Mouse (Mus musculus): ENCODE results near the gene Gm8994. TPM values are rescaled to one million over a fixed set of nuclear protein-coding genes. Genes with fewer than 3 reads are reported as not detected.

Gm8994 gene
- polyA plus RNA-seq, 1 experiment from 2014 or later = not detected

DNA sequence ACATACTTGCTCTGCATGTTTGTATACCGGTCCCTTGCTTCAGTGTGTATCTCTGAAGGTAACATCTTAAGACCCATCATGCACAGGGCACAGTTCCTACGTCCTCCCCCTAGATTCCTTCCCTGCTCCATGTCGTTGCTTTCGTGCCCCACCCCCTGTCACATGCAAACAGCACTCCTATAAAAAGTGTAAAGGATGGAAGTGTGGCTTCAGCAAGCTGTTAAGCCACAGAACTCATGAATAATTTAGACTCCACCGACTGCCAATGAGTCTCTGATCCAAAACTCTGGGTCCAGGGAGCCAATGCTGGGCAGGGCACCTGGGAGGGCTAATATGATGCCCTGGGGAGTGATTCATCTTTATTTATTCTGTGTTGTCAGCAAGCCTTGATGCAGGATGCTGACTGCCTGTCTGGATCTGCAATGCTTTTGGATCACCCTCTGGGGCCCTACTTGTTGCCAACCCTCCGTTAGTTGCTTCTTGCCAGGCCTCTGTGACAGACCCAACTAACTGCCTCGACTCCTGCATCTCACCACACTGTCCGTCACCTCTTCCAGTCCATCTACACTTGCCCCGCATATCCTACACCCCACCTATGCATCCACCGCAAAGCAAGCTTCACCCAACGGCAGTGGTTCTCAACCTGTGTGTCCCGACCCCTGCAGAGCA, 37.2 kb downstream of the Gm8994 start:
- no peak overlapping the region for H3K4me3 ChIP-seq
- no peak for ATAC-seq (ENCODE audit: low FRiP score)
- no peaks in the 10 kb centered on the region for H3K27me3 ChIP-seq
- H3K27ac ChIP-seq = no peak overlapping the region
- no peak overlapping the region for H3K9ac ChIP-seq
- H3K4me1 ChIP-seq = no peaks in the 10 kb centered on the region; the same call in 1 of the 2 replicates
- H3K4me2 ChIP-seq (replicated peaks) = no peak overlapping the region
- no peaks in the 10 kb centered on the region for H3K36me3 ChIP-seq
- 75% methylated on average over 12 of the region's 12 CpGs for WGBS
- H3K9me3 ChIP-seq (replicated peaks) = no peaks in the 10 kb centered on the region

DNA sequence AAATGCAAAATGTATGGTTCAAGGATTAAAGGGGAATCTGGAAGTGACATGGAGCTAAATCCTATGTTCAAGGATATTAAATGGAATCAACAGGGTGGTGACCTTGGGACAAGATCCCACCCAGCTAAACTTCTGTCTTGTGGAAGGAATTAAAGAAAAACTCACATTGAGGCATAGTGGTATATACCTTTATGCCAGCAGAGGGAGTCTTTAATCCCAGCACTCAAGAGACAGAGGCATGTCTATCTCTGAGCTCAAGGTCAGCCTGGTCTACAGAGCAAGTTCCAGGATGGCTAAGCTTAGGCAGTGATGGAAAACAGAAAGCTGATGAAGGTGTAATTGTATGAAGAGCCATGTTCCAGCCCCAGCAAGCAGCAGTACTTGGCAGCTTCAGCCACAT, 48.8 kb downstream of the Gm8994 start:
- Histone ChIP-seq H3K9me3 (replicated peaks) (no peaks in the 10 kb centered on the region), H3K4me3 (no peak overlapping the region), H3K4me1 (no peaks in the 10 kb centered on the region), H3K27ac (no peak overlapping the region), H3K27me3 (no peaks in the 10 kb centered on the region), H3K36me3 (no peaks in the 10 kb centered on the region), H3K4me2 (replicated peaks) (no peak overlapping the region), H3K9ac (no peak overlapping the region)
- no peak for ATAC-seq (ENCODE audit: low FRiP score)

Other genes starting within 250 kb of the Gm8994 start
- 10.0 and 15.7 TPM in 2 replicates for gene Grin2b, start 154.0 kb upstream of the Gm8994 start, polyA plus RNA-seq (2016; fragmentation: Nextera tagmentation; extraction: Ambion mirVana)
- gene E330021D16Rik, start 88.0 kb downstream of the Gm8994 start, polyA plus RNA-seq (2016; fragmentation: Nextera tagmentation; extraction: Ambion mirVana) = not detected in 2 replicates
- gene Atf7ip, start 178.6 kb downstream of the Gm8994 start, polyA plus RNA-seq (2016; fragmentation: Nextera tagmentation; extraction: Ambion mirVana) = 63.8 and 77.2 TPM in 2 replicates

Measured in hindbrain, embryonic 12.5 days (tissue).